Mouse (Mus musculus) heart, embryonic 10.5 days (tissue): ENCODE results near the gene Pard3b. TPM values are rescaled to one million over a fixed set of nuclear protein-coding genes. Genes with fewer than 3 reads are reported as not detected.

Experiments used
- DNase-seq: peaks from one replicate; pipeline ENCODE4 v3.0.0-alpha.2; 2017; ENCODE audit warnings: low spot score
- H3K27ac ChIP-seq: fragments of 300-500 bp; sonication (generic); 2 replicates; pipeline ENCODE4 v1.5.1; 2016; ENCODE audit warnings: mild to moderate bottlenecking
- H3K27me3 ChIP-seq: fragments of 300-500 bp; sonication (generic); 2 replicates; pipeline ENCODE4 v1.6.1; 2016; ENCODE audit warnings: mild to moderate bottlenecking; ENCODE audit not compliant: poor library complexity, insufficient read depth, severe bottlenecking
- H3K36me3 ChIP-seq: fragments of 300-500 bp; sonication (generic); 2 replicates; pipeline ENCODE4 v1.6.1; 2016; ENCODE audit warnings: mild to moderate bottlenecking, moderate library complexity
- H3K4me1 ChIP-seq: fragments of 300-500 bp; sonication (generic); 2 replicates; pipeline ENCODE4 v1.6.1; 2016; ENCODE audit warnings: mild to moderate bottlenecking
- H3K4me3 ChIP-seq: fragments of 300-500 bp; sonication (generic); 2 replicates; pipeline ENCODE4 v1.5.1; 2016; ENCODE audit warnings: mild to moderate bottlenecking, moderate library complexity
- H3K9me3 ChIP-seq: fragments of 300-500 bp; sonication (generic); 2 replicates; pipeline ENCODE4 v1.6.1; 2016; ENCODE audit warnings: mild to moderate bottlenecking, moderate library complexity
- WGBS: fragments of 180-500 bp; shearing (Covaris S2); methylation state at CpG from one replicate; pipeline ENCODE4 v1.1.7; 2016; 5-methylcytosine and 5-hydroxymethylcytosine counted together
- polyA plus RNA-seq: library from polyadenylated mRNA; unstranded; fragments of >200 nt; fragmentation: Nextera tagmentation; extraction: Ambion mirVana; gene quantifications from 2 replicates; pipeline ENCODE4 v1.2.1, GENCODE M21; 2016

Gene Pard3b
- polyA plus RNA-seq, 1 experiment from 2014 or later = 8.2 TPM

DNA sequence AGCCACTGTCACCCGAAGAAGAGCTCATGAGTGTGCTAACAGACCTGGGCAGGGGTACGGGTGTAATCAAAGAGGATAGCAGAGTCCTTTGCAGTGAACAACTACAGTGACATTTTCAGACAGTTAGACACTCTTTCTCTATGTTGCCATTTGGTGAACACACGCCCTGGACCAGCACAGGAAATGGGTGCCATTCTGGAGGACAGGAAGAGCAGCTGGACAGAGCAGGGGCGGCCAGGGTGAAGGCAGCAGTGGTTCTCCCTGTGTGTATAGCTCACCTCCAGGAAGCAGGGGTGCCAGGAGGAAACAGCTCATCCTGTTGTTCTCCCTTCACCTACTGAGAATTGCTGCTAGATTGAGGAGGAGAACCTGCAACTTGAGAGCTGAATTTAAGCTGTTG, 773.4 kb downstream of the Pard3b start:
- 69% methylated on average over 4 of the region's 4 CpGs for WGBS
- Histone ChIP-seq H3K27me3 (no peaks in the 10 kb centered on the region), H3K36me3 (no peaks in the 10 kb centered on the region), H3K4me3 (no peak overlapping the region), H3K4me1 (peaks cover 18% of the 10 kb centered on the region; the same call in 1 of the 2 replicates), H3K27ac (no peak overlapping the region), H3K9me3 (no peaks in the 10 kb centered on the region)
- no peak for DNase-seq

DNA sequence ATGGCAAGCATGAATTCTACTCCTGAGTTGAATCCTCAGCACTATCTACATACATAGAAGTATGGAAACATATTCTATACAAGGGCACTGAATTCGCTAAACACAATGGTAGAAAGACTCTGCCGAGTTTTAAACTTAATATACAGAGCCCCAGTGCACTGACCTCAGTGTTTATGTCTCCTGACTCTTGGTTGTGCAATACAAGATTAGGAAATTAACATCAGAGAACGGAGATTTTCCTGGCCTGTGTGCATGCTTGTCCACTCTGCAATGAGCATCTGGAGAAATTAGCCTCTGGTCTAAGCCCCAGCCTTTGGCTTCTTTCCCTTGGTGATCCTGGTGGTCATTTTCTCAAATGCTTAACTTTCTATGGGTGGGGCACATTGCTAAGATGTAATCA, 774.4 kb downstream of the Pard3b start:
- no peak overlapping the region for H3K27ac ChIP-seq
- DNase-seq = no peak
- WGBS = 85% methylated on average over 3 of the region's 3 CpGs

DNA sequence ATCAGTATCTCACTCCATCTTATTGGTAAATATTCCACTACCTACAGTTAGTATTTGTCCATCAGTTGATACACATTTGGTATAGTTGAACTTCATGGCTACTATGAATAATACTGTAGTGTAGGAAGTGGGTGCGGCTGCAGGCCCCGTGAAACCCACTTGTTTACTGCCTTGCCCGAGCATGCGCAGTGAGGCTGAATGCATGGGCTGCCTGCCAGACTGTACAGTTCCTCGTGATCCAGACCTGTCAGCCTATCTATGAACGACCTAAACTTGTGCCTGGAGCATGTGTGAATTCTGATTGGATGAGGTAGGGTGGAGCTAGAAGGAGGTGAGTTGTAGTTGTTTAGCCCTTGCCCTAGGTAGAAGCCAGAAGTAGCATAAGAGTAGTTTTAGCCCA, 775.9 kb downstream of the Pard3b start:
- Histone ChIP-seq H3K27ac (no peak overlapping the region), H3K4me3 (no peak overlapping the region), H3K4me1 (peaks cover 7% of the 10 kb centered on the region; the same call in 1 of the 2 replicates), H3K27me3 (no peaks in the 10 kb centered on the region), H3K36me3 (no peaks in the 10 kb centered on the region), H3K9me3 (no peaks in the 10 kb centered on the region)
- 72% methylated on average over 6 of the region's 6 CpGs for WGBS
- no peak for DNase-seq

More for the DNA sequence above, 774.4 kb downstream of the Pard3b start:
- no peaks in the 10 kb centered on the region for H3K9me3 ChIP-seq
- H3K4me1 ChIP-seq = peaks cover 11% of the 10 kb centered on the region; the same call in 1 of the 2 replicates
- H3K4me3 ChIP-seq = no peak overlapping the region
- H3K27me3 ChIP-seq = no peaks in the 10 kb centered on the region
- H3K36me3 ChIP-seq = no peaks in the 10 kb centered on the region

DNA sequence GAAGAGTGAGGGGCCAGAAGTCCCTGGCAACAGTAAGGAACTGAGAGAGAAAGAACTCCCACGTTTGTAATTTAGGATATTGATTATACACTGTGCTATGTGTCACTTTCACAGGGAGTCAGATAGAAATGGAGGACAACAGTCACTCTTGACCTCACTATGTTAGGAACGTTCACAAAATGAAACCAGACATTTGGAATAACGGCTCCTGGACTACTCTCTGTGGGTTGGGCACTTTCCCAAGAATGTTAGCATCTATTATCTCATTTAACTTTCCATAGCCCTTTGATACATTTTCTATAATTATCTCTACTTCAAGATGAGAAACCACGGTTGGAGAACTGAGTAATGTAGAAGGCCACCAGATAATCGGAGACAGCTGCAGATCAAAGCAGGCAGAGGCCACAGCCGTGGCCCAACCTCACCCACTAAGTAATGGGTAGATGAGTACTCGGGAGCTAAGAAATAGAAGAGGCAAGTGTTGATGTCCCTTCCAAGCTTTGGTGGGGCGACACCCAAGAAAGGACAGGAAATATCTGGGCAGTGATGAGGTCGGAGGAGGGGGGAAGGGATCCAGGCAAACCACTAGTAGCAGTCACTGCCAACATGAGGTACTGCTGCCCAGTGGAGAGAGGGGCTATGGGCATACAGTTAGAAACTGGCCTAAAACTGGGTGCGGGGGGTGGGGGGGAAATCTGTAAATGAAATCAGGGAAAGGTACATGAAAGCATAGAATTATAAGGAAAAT, 778.2 kb downstream of the Pard3b start:
- Histone ChIP-seq H3K36me3 (no peaks in the 10 kb centered on the region), H3K27me3 (no peaks in the 10 kb centered on the region), H3K4me3 (no peak overlapping the region), H3K4me1 (0 out of 2 replicates have a peak, but pooled peaks cover 4% of the 10 kb centered on the region), H3K27ac (no peak overlapping the region), H3K9me3 (no peaks in the 10 kb centered on the region)
- WGBS = 69% methylated on average over 10 of the region's 10 CpGs
- no peak for DNase-seq

DNA sequence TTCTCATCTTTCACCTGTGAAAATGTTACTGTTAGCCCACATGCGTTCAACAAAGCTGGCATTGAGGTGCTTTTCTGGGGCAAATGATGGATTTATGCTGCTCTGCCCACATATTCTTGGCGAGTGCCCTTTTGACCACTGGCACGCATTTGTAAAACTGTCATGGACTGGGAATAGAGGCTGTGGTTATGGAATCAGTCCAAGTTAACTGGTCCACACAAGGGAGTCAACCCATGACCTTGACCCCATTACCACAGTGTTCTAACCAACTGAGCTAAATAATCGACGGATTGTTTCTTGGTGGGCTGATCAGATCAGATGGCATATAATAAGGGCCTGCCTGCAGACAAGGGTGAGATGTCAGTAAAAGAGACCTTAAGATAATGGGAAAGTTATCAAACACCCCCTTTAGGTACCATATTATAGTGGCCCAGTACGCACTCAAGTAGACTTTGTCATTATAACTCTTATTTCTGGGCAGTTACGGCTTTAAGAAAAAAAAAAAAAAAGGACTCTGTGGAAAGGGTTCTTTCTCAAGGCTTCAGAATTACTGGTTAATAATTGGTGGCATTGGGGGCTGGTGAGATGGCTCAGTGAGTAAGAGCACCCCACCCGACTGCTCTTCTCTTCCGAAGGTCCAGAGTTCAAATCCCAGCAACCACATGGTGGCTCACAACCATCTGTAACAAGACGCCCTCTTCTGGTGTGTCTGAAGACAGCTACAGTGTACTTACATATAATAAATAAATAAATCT, 784.4 kb downstream of the Pard3b start:
- Histone ChIP-seq H3K4me1 (no peaks in the 10 kb centered on the region), H3K27me3 (no peaks in the 10 kb centered on the region), H3K9me3 (no peaks in the 10 kb centered on the region), H3K27ac (no peak overlapping the region), H3K4me3 (no peak overlapping the region), H3K36me3 (no peaks in the 10 kb centered on the region)
- WGBS = 91% methylated on average over 10 of the region's 10 CpGs
- no peak for DNase-seq

DNA sequence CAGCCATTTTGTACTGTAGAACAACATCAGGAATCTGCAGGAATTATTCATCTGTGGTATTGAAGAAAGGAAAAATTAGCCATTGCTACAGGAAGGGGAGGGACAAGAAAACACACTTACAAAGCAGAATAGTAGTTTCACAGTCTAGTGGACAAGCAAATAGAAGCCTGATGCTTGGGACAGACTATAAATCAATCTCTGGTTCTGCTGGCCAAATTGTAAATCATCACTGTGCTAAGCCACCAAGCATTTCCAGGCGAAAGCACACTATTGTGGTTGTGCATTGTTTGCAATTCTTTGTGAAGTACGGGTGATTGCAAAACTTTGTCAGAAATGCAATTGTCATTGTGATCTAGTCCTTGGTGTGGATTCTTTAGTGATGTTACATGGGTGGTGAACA, 786.7 kb downstream of the Pard3b start:
- Histone ChIP-seq H3K27me3 (no peaks in the 10 kb centered on the region), H3K27ac (no peak overlapping the region), H3K4me3 (no peak overlapping the region), H3K9me3 (no peaks in the 10 kb centered on the region), H3K4me1 (0 out of 2 replicates have a peak, but pooled peaks cover 2% of the 10 kb centered on the region), H3K36me3 (no peaks in the 10 kb centered on the region)
- 85% methylated on average over 2 of the region's 2 CpGs for WGBS
- no peak for DNase-seq

DNA sequence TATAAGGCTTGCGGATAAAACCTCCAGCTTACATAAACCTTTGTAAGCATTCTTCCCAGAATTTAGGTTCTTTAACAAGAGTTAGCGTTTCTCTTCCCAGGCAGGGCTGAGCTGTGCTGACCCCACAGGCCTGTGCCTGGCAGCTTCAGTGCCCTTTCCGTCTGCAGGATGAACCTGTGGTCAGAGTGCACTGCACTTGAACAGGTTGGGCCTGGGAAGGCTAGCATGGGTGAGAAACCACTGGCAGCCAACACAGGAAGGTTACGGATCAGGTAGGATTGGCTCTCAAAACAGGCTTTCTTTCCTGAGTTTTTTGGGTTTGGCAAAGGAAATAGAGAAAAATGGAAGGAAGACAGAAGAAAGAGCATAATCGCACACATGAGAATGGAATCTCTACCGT, 790.1 kb downstream of the Pard3b start:
- Histone ChIP-seq H3K9me3 (no peaks in the 10 kb centered on the region), H3K4me3 (no peak overlapping the region), H3K27ac (no peak overlapping the region), H3K4me1 (peaks cover 2% of the 10 kb centered on the region; the same call in 1 of the 2 replicates), H3K36me3 (no peaks in the 10 kb centered on the region), H3K27me3 (no peaks in the 10 kb centered on the region)
- 81% methylated on average over 6 of the region's 6 CpGs for WGBS
- no peak for DNase-seq

DNA sequence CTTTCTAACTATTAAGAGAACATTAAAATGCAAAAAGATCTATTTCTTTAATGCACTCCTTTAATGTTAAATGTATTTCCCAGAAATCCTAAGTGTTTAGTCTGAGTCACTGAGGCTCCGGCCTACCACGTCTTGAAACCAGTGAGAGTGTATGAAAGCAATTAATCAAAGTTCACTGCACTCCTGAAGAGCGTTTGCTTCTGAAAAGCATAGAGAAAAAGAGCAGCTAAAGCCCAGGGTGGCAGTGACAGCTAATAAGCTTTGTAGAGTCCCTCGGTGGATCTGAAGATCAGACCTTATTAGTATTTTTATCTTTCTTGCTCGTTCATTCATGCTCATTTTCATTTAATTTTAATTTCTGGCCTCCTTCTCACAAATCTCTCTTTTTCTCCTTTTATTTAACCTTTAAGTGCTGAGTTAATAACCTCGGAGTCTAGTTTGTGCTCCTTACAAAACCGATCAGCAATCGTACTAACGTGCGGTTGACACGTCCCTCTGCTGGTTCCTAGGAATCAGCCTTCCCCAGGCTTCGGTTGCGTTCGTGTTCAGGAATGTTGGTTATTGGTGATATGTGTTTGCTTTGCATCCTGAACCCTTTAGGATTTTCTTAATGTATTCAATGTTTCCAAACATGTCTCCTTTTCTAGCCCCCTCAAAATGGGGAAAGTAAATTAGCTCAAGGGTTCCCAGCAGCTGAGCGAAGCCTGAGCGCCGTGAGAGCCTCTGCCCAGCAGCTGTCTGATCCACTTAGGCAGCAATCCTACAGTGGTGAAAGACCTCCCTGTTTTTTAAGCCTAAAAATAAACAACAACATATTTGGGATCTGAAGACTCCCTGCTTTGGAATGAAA, 790.9 kb downstream of the Pard3b start:
- H3K4me3 ChIP-seq = no peak overlapping the region
- H3K4me1 ChIP-seq = peaks cover 2% of the 10 kb centered on the region; the same call in 1 of the 2 replicates
- no peaks in the 10 kb centered on the region for H3K9me3 ChIP-seq
- no peak overlapping the region for H3K27ac ChIP-seq
- 71% methylated on average over 17 of the region's 17 CpGs for WGBS
- no peaks in the 10 kb centered on the region for H3K27me3 ChIP-seq
- no peaks in the 10 kb centered on the region for H3K36me3 ChIP-seq
- DNase-seq = no peak

DNA sequence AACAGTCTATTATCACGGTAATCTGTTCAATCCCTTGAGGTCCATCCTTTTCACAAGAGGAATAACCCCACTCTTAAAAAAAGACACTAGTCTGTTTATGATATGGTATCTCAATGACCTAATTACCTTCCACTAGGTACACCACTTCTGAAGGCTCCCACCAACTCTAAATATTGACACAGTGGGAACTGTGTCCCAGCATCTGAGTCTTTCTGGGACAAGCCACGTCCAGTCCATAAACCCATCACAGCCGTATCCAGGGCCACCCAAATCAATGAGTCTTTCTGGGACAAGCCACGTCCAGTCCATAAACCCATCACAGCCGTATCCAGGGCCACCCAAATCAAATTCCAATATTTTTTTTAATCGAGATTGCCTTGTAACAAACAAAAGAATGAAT, 792.4 kb downstream of the Pard3b start:
- Histone ChIP-seq H3K4me1 (peaks cover 5% of the 10 kb centered on the region; the same call in 1 of the 2 replicates), H3K4me3 (no peak overlapping the region), H3K36me3 (no peaks in the 10 kb centered on the region), H3K27me3 (no peaks in the 10 kb centered on the region), H3K9me3 (no peaks in the 10 kb centered on the region), H3K27ac (no peak overlapping the region)
- 78% methylated on average over 6 of the region's 6 CpGs for WGBS
- DNase-seq = no peak

DNA sequence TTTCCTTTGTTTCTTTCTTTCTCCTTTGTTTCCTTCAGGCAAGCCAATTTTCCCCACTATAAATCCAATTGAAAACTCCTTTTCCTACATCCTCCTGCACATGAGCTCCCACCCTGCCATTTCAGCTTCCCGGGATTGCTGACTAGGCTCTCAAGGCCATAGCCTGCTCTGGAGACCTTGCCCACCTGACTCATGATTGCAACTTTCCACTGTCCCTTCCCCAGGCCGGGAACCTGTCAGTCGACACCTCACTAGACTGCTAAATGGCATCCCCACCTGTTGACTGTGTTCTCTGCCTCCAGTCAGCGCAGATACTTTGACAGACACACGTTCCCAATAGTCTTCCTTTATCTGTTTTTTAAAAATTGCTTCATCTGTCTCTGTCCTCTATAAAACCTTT, 795.3 kb downstream of the Pard3b start:
- peaks cover 5% of the 10 kb centered on the region; the same call in 1 of the 2 replicates for H3K4me1 ChIP-seq
- H3K27ac ChIP-seq = no peak overlapping the region
- 46% methylated on average over 5 of the region's 5 CpGs for WGBS
- no peak overlapping the region for H3K4me3 ChIP-seq
- H3K27me3 ChIP-seq = no peaks in the 10 kb centered on the region
- H3K9me3 ChIP-seq = no peaks in the 10 kb centered on the region
- DNase-seq = no peak
- no peaks in the 10 kb centered on the region for H3K36me3 ChIP-seq

DNA sequence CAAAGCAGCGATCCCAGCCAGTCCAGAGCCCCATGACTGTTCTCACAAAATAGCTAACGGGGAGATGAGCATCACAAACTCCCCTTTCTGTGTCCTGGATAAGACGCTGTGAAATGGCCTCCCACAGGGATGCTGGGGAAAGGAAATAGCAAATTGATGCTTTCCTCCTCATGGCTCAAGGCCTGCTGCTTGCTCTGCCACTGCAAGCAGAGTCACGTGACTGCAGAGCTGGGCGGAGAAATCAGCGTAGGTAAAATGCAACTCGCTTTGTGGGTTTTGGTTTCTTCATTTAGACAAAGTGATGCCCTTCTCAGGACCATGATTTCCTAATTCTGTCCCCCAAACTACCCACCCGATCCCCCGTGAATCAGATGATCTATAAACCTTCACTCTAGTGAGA, 797.2 kb downstream of the Pard3b start:
- H3K9me3 ChIP-seq = no peaks in the 10 kb centered on the region
- no peak overlapping the region for H3K4me3 ChIP-seq
- peaks cover 3% of the 10 kb centered on the region; the same call in 1 of the 2 replicates for H3K4me1 ChIP-seq
- WGBS = 52% methylated on average over 9 of the region's 9 CpGs
- no peaks in the 10 kb centered on the region for H3K36me3 ChIP-seq
- H3K27me3 ChIP-seq = no peaks in the 10 kb centered on the region
- DNase-seq = no peak
- H3K27ac ChIP-seq = no peak overlapping the region

DNA sequence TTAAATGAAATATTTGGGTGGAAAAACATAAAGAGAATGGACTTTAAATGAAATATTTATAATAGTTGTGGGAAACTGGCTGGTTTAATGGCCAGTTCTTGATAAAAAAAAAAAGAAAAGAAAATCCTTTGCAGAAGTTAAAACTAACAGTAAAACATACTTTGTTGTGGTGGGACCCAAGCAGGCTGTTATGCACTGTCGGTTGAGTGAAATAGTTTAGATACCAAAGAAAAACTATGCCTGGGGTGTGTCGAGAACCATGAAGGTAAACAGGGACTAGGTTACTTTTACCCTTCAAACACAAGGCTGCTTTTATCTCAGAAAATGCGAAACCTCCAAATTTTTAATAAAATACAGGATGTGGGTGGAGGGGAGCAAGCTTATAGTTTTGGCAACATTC, 797.7 kb downstream of the Pard3b start:
- no peaks in the 10 kb centered on the region for H3K9me3 ChIP-seq
- H3K27ac ChIP-seq = no peak overlapping the region
- DNase-seq = no peak
- peaks cover 3% of the 10 kb centered on the region; the same call in 1 of the 2 replicates for H3K4me1 ChIP-seq
- no peak overlapping the region for H3K4me3 ChIP-seq
- 70% methylated on average over 3 of the region's 3 CpGs for WGBS
- no peaks in the 10 kb centered on the region for H3K27me3 ChIP-seq
- no peaks in the 10 kb centered on the region for H3K36me3 ChIP-seq
